Mouse (Mus musculus): Measurements from ENCODE around the gene Rhox3a. TPM values are rescaled to one million over a fixed set of nuclear protein-coding genes. Genes with fewer than 3 reads are reported as not detected.

The Rhox3a gene
- not detected in 2 replicates for polyA plus RNA-seq (2012; ENCODE audit: low replicate concordance)

DNA sequence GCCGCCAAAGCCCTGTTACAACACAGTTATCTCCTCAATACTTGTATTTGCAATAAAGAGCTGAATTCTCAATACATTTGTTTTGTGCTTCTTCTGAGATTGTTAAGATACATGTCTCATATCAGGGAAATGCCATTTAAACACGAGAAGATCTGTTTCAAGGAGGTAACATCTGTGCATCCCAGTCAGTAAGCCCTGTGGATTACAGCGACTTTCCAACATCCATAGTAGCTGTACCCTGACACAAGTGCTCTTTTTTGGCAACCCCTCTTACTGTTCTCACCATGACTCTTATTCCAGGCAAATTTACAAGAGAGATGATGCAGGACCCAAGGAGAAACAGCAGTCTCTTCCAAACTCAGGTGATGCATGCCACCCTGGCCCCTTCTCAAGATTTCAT lies at the start of gene Rhox3a:
TSS of gene Rhox3a (plus strand) at position 301 of the 400 bp plus-strand sequence.

DNA sequence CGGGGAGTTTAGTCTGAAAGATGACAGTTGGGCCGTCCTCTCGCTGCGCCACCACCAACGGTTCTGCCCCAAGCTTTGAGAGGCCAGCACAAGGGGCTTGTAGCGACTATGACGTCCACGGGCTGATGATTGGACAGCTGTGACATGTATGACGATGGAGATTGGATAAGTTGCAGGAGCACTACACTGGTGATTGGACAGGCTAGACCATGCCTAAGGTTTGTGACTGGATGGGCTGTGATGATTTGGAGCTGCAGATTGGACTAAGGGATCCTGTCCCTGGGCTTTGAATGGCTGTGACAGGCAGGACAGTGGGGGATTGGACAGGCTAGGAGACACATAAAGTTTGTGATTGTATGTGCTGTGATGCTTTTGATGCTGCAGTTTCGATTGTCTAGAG lies 38.8 kb upstream of the Rhox3a start, which contains the start of gene Gm9:
TSS of gene Gm9 (minus strand) at position 101 of the 400 bp plus-strand sequence.

DNA sequence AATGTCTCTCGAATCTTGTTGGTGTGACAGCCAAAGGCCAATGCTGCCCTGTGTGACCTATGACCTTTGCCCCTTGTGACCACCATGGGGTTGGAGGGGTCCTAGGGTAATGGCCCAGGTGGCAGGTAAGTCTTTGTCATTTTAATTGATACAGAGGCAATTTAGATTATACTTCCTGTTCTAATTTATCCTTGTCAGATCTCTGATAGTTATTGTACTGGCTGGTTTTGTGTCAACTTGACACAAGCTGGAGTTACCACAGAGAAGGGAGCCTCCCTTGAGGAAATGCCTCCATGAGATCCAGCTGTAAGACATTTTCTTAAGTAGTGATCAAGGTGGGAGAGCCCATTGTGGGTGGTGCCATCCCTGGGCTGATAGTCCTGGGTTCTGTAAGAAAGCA lies 27.6 kb upstream of the Rhox3a start, which contains the start of gene Rhox1:
TSS of gene Rhox1 (minus strand) at position 101 of the 400 bp plus-strand sequence.

DNA sequence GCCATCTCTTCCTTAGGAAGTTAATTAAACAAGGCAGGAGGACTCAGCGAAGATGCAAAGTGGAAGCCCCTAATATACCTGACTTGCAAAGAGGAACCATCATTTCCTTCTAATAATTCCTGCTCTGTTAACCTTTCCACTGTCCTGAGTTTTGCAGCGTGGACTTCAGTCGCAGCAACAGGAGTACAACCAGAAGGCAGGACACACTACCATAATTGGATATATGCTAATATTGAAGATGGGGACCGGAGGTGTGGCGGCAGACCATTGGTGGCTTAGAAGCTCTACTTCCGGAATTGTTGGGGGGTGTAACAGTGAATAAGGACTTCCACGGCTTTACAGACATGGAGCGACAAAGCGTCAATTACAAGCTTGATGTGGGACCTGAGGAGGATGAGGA lies 5.0 kb upstream of the Rhox3a start, which contains the start of gene Rhox2a:
TSS of gene Rhox2a (plus strand) at position 301 of the 400 bp plus-strand sequence.

DNA sequence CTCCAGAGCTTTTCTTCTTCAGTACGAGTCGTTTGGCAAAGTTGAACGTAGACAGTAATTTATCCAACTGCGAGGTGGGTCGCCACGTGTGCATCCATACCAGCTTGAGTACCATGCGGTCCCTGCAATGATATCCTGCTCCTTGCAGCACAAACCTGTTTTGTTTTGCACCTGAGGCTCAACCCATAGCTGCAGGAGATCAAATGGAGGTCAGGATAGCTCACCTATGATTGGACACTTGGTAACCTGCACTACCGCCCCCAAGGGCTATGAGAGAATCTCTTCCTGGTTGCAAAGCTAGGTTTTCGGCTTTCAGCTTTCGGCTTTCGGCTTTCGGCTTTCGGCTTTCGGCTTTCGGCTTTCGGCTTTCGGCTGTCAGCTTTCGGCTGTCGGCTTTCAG lies 15.3 kb downstream of the Rhox3a start, which contains the start of gene Rhox4a:
TSS of gene Rhox4a (plus strand) at position 301 of the 400 bp plus-strand sequence.

Other genes with a start within 250 kb of the Rhox3a start
- gene Sowahd, start 201.1 kb upstream of the Rhox3a start, polyA plus RNA-seq (2012; ENCODE audit: low replicate concordance) = not detected in 2 replicates
- gene Rpl39, start 164.5 kb upstream of the Rhox3a start, polyA plus RNA-seq (2012; ENCODE audit: low replicate concordance) = 152 and 474 TPM in 2 replicates
- gene Upf3b, start 139.6 kb upstream of the Rhox3a start, polyA plus RNA-seq (2012; ENCODE audit: low replicate concordance) = 1.1 and 13.2 TPM in 2 replicates
- 7.2 and 10.4 TPM in 2 replicates for gene Nkap, start 123.1 kb upstream of the Rhox3a start, polyA plus RNA-seq (2012; ENCODE audit: low replicate concordance)
- not detected in 2 replicates for gene Akap14, start 81.1 kb upstream of the Rhox3a start, polyA plus RNA-seq (2012; ENCODE audit: low replicate concordance)
- gene Ndufa1, start 58.8 kb upstream of the Rhox3a start, polyA plus RNA-seq (2012; ENCODE audit: low replicate concordance) = 13.7 and 245 TPM in 2 replicates
- gene Rnf113a1, start 58.7 kb upstream of the Rhox3a start, polyA plus RNA-seq (2012; ENCODE audit: low replicate concordance) = 3.3 and 3.9 TPM in 2 replicates
- gene Gm9, start 38.9 kb upstream of the Rhox3a start, polyA plus RNA-seq (2012; ENCODE audit: low replicate concordance) = not detected in 2 replicates
- gene Rhox1, start 27.7 kb upstream of the Rhox3a start, polyA plus RNA-seq (2012; ENCODE audit: low replicate concordance) = not detected in 2 replicates
- not detected in 2 replicates for gene Rhox2a, start 4.9 kb upstream of the Rhox3a start, polyA plus RNA-seq (2012; ENCODE audit: low replicate concordance)
- not detected in 2 replicates for gene Rhox4a, start 15.4 kb downstream of the Rhox3a start, polyA plus RNA-seq (2012; ENCODE audit: low replicate concordance)
- not detected in 2 replicates for gene Rhox3a2, start 130.1 kb downstream of the Rhox3a start, polyA plus RNA-seq (2012; ENCODE audit: low replicate concordance)
- not detected in 2 replicates for gene Rhox4a2, start 140.9 kb downstream of the Rhox3a start, polyA plus RNA-seq (2012; ENCODE audit: low replicate concordance)
- not detected in 2 replicates for gene Rhox2b, start 162.1 kb downstream of the Rhox3a start, polyA plus RNA-seq (2012; ENCODE audit: low replicate concordance)
- not detected in 2 replicates for gene Rhox4b, start 182.6 kb downstream of the Rhox3a start, polyA plus RNA-seq (2012; ENCODE audit: low replicate concordance)
- not detected in 2 replicates for gene Rhox2c, start 203.8 kb downstream of the Rhox3a start, polyA plus RNA-seq (2012; ENCODE audit: low replicate concordance)
- not detected in 2 replicates for gene Rhox3c, start 208.7 kb downstream of the Rhox3a start, polyA plus RNA-seq (2012; ENCODE audit: low replicate concordance)
- not detected in 2 replicates for gene Rhox4c, start 230.4 kb downstream of the Rhox3a start, polyA plus RNA-seq (2012; ENCODE audit: low replicate concordance)
- gene Rhox2d, start 243.5 kb downstream of the Rhox3a start, polyA plus RNA-seq (2012; ENCODE audit: low replicate concordance) = not detected in 2 replicates

All from hematopoietic multipotent progenitor cell, adult 10-12 weeks (in vitro differentiated cells).